Mouse (Mus musculus) embryonic fibroblast, embryonic 13.5 days (primary cell): ENCODE data around the gene Fam221a.

Experiments used
- CTCF ChIP-seq: IDR thresholded peaks from 2 replicates; pipeline ENCODE4 v1.5.1; 2011; ENCODE audit warnings: mild to moderate bottlenecking, control low read depth, low read length, moderate library complexity, borderline replicate concordance; ENCODE audit not compliant: insufficient read depth
- POLR2A ChIP-seq: IDR thresholded peaks from 2 replicates; pipeline ENCODE4 v1.6.1; 2011; ENCODE audit warnings: low read depth, mild to moderate bottlenecking, control low read depth, low read length, moderate library complexity

- TF ChIP-seq CTCF (no peak), POLR2A (no peak)
Measured at GRCm38 (mm10) chr6:49398365-49398764, 30.8 kb downstream of the Fam221a start.
